Mouse (Mus musculus) cerebellum, postnatal 10 days (tissue): ENCODE results near the gene Syf2.

Experiments
- DNase-seq, 2 experiments: peaks; one replicate each; pipeline ENCODE4 v3.0.0; 2021; ENCODE audit warnings: mixed read lengths in 2 of 2

Gene Syf2

DNA sequence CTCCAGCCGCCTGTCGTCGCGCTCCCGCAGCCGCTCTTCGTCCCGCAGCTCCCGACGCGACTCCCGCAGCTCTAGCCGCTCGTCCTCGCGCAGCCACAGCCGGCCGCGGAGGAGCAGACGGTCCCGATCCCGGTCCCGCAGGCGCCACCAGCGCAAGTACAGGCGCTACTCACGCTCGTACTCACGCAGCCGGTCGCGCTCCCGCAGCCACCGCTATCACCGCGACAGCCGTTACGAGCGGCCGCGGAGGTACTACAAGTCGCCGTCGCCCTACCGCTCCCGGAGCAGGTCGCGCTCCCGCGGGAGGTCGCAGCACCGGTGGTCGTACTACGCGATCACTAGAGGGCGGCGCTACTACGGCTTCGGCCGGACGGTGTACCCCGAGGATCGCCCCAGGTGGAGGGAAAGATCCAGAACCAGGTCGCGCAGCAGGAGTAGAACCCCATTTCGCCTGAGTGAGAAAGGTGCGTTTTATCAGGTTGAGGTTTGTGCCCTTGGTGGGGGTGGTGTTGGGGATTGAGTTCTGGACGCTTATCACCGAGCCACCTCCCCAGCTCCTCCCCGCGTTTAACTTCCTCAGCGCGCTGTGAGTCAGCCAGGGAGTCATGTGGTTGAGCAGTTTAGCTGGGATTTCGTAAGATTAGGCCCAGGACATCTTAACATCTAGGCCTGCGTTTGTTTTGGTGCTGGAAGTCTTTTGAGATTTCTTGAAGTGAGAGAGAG lies 6.5 kb upstream of the Syf2 start:
- DNase-seq, result peak; percentile 65 to 68

DNA sequence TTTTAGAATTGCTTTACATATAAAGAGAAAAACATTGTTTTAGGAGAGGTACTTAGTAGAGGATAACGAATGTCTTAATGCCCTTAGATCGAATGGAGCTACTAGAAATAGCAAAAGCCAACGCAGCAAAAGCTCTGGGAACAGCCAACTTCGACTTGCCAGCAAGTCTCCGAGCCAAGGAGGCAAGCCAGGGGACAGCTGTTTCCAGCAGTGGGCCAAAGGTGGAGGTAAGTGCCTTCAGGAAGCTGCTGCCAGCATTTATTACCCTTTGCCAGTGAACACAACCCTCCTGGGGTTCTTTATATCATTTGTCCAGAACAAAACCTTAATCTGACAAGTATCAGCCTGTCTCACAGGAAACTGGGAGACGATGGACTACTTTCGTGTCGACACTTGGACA lies 5.5 kb upstream of the Syf2 start:
- DNase-seq, result peak in 1 of 2 experiments; percentile 22

DNA sequence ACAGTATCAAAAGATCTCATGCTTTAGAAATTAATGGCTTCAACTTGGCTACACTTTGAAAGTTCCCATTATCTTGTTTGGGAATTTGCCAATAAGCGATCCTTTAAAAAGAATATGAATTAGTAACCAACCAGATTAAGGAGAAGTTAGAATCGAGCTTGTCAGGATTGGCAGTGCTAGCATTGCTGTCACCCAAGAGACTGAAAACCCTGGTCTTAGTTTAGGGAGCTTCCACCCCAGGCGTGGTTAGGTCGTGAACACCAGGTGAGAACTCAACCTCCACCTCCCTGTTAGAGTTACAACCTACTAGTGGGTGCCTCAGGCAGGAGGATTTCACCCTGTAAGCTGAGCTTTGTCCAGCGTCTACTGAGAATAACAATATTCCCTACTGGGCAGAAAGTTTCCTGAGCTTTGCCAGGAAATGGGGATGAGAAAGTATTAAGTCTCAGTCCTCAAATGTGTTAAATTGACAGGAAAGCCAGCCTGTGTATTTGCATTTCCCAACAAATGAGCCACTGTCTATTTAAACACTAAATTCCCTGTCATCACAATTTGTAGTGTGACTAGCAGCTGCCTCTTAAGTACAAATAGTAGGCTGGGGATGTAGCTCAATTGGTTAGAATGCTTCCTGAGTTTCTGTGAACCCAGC lies 2.8 kb upstream of the Syf2 start:
- no peak for DNase-seq

DNA sequence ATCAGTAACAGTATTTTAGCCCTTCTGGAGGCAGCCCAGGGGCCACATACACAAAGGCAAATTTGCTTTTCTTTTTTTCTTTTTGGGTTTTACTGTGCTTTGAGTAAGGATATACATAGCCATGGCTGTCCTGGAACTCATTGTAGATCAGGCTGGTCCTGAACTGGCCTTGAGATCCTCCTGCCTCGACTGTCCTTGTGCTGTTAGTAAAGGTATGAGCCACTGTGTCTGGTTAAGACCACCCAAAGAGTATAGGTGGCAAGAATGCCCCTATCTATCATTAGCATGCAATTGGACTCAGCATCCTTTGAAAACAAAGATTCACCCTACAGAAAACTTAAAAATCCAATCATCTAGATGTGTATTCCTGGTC lies 2.2 kb upstream of the Syf2 start:
- DNase-seq, result no peak

DNA sequence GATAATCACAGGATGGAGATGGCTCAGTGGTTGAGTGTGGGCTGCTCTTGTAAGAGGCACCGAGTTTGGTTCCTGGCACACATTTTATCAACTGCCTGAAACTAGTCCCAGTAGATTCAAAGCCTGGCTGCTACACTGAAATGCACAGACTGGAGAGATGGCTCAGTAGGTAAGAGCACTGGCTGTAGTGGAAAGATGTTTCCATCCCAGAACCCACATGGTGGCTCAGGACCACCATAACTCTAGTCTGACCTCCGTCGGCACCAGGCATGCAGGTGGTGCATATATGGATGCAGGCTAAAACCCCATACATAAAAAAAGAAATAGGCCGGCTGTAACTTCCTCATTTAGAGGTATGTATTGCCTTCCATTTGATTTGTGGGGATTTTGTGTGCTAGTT lies 1.2 kb upstream of the Syf2 start:
- no peak for DNase-seq

DNA sequence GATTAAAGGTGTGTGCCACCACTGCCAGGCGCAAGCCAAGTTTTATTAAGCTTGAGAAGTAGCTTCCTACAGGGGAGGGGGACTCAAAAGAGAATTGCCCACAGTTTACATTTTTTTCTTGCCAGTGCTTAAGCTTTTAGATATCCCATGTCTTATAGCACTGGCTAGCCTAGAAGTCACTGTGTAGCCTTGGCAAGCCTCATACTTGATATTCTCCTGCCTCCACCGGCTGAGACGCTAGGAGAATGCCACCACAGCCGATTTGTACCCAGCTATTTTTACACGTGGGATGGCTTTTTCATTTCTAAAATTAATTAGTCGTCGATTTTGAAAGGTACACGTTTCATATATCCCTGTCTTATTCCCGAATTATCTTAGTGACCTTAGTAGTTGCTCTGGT lies 508 bp upstream of the Syf2 start:
- no peak for DNase-seq

DNA sequence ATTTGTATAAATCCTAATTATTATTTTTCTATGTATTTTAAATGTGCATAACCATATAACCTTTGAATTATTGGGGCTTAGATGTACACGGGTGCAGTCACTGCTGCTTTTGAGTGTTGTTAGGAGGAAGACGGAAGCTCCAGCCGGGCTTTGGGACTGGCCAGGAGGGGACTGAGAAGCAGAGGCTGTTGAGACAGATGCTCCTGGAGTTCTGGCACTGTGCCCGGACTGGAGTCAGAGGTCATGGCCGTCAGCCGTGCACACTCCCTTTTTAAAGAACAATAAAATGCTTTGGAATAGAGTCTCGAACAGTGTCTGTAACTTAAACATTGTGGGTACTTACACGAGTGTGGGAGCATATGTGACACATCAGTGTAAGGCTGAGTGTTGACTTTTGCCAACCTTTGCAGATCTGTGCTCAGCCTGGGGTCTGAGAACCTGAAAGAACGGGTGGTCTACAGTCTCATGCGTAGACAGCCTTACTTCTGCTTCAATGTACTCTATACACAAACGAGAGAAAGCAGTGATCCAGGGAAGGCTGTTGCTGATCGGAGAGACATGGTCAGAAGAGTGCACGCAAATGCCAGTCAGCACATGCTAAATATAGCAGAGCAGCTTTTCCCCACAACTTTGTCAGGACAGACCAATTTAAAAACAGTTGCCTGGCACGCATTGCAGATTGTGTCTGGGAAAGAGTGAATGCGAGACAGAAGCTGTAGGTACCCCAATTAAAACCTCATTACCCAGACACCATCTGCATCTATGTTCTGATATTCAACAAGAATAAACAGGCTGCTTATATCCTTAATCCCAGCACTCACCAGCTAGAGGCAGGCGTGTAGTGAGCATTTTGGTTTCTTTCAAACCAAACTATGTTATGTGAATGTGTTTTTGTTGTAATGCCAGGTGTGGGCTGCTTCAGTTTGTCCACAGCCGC lies 6.8 kb downstream of the Syf2 start:
- no peak for DNase-seq

DNA sequence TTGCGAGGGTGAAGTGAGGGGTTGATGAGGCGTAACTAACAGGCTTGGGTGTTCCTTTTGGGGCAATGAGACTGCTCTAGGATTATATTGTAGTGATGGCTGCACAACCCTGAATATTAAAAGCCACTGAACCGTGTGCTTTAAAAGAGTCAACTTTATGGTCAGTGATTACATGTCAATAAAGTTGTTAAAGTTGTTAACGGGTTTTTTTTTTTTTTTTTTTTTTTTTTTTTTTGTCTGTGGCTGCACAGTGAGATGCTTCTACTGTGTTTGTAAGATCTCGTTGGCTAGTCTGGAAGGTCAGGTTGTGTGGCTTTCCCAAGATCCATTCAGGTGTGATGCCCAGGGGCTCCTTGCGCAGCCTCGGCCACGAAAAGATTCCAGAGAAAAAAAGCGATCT lies 9.2 kb downstream of the Syf2 start:
- no peak for DNase-seq

DNA sequence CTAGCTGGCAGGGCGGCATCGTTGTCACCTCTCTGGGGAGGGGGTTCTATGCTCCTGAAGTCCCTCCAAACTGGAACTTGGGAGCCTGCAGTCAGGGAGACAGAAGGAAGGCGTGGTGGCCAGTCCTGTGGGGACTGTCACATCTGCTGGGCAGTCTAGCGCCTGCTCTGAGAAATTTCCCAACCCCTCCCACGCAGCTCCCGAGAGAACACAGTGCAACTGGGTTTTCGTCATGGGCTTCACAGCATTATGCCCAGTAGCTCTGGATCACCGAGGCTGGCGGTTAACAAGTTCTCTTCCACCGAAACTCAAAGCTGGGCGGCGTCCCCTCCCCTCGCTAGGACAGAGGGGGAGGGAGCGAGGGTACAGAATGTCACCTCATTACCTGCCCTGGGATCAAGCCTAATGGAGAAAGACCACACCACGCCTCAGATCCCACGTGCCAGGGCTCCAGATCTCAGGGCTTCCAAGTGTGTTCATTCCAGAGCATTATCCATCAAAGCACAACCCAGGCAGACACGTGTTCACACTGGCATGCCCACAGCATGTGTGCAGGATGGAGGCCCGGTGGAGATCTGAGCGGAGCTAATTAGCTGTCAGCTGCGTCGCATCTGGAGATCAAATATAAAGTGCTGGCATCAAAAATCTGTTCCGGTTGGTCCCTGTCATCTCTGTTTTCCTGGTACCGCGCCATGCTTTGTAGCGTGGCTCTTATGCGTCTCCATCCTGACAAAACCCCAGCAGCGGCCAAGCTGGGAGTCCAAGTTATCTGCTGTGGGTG lies 13.2 kb downstream of the Syf2 start:
- peak in 1 of 2 experiments; percentile 30 for DNase-seq

DNA sequence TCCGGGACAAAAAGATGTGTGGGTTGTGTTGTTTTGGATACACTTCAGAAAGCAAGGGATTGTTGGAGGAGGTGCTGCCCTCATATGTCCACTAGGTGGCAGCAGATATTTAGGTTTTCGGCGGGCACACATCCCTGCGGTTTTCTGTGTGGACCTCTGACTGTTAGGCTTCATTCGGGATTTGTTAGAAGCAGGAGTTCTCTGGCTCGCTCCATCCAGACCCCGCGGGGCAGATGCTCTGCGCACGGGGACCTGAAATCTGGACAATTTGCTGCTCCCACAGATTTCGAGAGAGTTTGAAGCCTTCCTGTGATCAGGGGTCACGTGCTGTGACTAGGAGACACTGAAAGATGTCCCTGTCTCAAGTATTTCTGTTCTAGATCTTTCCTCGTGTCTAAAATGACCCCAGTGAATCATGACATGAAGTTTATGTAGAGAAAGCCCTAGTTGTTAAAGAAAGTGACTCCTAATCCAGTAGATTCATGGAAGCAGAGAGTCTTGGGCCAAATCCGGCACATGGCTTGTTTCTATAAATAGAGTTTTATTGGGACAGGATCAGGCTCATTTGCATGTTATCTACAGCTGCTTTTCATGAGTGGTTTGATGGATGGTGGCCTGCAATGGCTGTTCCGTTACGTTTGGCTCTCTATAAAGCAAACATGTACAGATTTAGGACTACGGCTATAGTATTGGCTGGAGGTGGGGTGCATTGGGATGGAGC lies 15.5 kb downstream of the Syf2 start:
- peak; percentile 85 to 92 for DNase-seq

DNA sequence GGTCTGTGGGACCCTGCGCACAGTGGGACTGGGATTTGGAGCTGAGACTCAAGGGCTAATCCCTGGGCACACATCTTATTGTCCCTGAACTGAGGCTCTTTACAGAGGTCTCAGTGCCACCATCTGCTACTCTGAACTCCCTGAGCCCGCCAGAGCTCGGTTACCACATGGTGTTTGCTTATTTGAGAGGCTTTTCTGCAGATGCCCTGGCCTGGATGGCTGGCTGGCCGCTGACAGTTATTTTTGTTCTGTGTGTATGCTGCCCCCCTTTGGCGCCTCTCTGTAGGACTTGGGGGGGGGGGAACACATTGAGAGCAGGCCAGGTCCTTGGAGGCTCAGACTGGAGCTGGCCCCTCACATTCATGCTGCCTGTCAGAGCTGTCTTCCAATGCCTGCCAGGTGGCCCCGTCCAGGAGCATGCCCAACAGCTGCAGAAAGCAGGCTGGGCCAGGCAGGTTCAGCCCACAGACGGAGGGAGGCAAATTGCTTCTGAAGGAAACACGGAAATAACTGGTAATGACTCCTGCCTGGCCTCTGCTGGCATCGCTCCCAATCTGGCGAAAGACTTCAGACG lies 19.9 kb downstream of the Syf2 start:
- DNase-seq, result peak; percentile 69 to 74

DNA sequence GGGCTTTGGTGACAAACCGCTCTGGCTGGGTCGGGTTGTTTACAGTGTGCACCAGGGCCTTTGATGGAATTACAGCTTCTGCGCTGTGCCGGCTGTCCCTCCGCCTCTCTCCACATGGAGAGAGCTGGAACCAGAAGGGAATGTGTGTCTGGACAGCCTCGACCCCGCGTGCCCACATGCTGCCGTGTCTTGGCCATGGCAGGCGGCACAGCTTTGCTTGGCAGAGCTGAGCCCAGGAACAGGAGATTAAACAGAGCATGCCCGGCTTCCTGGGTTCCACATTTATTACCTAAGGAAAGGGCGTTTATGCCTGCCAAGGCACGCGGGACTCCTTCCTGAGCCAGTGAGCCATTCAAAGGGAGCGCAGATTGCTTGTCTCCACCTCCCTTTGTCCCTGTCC lies 23.8 kb downstream of the Syf2 start:
- DNase-seq, result peak; percentile 80 to 88

DNA sequence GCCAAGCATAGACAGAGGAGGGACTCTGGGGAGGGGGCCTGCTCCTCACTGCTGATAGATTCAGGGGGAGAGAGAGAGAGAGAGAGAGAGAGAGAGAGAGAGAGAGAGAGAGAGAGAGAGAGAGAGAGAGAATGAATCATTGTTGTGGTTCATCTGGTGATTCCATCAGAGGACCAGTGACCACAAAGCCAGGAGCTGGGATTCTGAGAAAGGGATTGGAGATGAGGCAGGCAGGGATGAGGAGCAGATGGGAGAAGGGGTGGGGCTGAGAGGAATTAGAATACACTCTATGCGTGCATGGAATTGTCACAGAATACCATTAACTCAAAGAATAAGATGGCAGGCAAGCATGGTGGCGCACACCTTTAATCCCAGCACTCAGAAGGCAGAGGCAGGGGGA lies 24.5 kb downstream of the Syf2 start:
- peak in 1 of 2 experiments; percentile 27 for DNase-seq

DNA sequence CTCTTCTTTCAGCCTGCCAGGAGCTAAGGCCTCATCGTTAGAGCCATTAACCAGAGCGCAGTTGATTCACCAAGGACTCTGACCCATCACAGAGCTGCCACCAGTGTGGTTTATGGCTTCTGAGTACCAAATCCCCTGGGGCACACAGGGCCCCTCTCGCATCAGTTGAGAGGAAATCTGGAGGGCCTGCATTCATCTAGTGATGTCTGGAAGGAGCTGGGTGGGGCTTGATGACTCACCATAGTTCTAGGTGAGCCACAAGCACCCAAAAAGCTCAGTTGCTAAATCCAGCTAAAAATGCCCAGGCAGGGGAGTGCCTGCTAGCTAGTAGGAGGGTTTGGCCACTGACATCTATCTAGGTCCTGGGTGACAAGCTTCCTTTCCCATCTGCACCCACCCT lies 25.1 kb downstream of the Syf2 start:
- DNase-seq, result no peak

DNA sequence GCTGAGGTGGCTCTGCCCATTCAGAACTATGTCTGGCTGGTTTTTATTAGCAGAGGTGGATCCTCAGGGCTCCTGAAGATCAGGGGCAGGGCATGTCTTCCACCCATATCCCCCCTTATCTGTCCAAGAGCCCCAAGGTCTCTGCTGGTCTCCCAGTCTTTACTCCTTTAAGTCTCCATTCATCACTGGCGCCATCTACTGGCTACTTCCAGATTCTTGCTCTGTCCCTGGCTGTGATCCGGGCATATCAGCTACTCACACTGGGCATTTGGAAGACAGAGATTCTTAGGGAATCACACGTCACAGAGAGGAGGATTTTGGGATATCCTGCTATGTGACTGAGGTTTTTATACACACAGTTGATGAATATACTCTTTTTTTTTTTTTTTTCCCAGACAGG lies 25.6 kb downstream of the Syf2 start:
- DNase-seq, result peak; percentile 87 to 91

DNA sequence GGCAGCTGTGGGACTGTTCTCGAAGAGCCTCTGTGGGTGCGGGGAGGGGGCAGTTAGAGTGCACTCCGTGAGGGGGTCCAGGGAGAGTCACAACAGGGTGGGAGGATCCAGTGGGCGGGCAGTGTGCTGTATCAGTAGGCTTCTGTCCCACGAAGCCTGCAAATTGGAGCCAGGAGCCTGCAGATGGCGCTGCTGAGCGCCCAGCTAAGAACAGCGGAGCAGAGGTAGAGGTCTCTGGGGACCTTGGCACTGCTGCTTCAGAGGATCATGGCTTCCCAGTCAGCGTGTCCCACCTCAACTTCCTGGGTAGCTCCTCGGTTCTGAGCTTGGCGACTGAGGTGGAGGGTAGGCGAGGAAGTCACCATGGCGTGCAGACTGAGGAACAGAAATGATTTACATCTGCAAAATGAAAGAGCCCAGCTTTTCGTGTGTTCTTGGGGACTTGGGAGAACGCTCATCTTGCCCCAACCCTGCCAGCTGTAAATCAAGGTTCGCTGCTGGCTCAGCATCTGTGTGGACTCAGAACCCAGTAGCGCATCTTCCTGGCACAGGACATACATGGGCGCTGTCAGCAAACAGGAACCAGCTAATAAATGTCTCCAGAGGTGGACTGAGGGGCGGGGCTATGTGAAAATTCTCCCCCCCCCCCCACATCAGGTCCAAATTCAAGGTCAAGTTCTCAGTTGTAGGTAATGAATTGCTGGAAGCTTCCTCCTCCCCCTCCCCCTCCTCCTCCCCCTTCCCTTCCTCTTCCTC lies 32.5 kb downstream of the Syf2 start:
- peak; percentile 53 for DNase-seq

DNA sequence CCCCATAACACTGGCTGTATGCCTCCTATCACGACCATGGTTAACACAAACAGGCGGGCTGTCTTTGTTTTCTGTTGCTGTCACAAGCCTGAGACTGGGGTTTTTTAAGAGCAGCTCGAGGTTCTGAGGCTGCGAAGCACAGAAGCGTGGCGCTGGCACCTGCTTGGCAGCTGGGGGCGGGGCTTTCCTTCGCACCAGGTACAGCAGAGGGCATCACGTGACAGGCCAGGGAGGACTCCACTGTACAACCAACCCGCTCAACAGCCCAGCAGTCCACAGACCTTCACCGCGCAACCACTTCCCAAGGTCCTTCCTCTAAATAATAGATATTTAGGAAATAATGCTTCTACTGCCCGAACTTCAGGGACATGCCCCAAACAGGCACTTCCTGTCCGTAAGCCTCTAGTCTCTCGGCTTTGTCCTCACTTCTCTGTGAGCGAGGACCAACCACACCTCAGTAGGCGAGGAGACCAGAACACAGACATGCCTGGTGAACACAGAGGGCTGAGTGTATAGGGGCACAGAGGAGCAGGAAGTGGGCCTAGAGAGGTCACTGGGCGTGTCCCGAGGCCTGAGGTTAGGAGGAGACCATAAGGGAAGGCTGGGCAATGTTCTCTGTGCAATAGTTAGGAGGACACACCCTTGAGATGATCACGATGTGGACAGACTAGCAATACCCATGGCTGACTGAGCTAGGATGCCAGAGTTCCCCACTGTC lies 37.3 kb downstream of the Syf2 start:
- no peak for DNase-seq

DNA sequence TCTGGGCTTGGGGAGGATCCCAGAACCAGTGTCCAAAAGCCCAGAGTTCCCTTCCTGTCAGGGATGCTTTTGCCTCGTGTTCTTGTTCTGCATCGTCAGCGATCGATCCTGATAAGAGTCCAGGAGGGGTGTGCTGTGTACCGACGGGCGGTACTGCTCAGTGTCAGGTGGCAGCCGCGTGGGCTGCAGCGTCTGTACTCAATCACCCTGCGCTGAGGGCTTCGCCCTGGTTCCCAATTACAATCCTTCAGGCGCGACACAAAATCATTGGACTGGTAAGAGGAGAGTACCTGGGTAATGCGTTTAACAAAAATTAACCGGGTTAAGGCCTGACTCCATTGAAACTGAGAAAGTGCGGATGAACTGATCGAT lies 37.9 kb downstream of the Syf2 start:
- no peak for DNase-seq

DNA sequence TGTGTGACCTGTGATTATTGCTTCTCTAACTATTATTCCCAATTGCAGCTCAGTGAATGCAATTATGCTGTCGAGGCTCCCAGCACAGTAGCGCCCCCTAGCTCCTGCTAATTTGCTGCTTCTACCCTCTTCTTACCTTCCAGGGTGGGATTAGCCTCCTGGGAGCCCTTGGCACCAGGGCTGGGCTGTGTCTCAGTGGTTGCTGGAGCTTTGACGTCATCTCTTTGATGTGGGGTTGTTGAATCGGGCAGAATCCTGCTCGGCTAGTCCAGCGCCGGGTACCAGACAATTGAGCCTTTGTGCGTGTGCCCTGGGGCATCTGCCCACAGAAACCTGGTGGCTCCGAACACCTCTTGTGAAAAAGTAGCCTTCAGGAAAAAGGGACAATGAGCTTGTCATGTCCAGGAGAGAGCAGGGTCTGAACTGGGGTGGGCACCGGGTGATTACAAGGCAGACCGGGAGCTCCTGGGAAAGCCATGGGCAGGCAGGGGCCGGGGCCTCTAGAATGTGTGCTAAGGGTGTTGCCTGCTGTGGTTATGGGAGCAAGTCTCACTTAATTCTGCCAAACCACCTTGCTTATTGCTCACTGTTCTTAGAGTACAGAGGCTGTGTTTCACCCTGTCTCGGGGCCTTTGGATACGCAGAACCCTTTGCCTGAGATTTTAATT lies 44.7 kb downstream of the Syf2 start:
- DNase-seq, result peak; percentile 51 to 62

DNA sequence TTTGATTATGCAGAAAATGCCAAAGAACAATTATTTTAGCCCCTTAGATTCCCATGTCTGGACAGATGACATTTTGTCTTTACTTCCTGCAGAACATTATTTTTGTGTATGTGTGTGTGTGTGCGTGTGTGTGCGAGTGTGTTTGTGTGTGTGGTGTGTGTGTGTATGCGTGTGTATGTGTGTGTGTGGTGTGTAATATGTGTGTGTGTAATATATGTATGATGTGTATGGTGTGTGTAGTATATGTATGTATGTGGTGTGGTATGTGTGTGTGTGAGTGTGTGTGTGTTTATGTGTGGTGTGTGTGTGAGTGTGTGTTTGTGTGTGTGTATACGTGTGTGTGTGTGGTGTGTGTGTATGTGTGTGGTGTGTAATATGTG lies 45.2 kb downstream of the Syf2 start:
- DNase-seq, result no peak
